Mouse (Mus musculus) thymus, postnatal 25 days (tissue): ENCODE measurements around the gene Ccdc85a.
"Not testable (repeated sequence)": the region's sequence is repeated elsewhere in the genome, so short reads cannot be mapped to it uniquely, and the experiment has no call there.

Source experiments
- DNase-seq: peaks from one replicate; pipeline ENCODE4 v3.0.0; 2022

Gene Ccdc85a

DNA sequence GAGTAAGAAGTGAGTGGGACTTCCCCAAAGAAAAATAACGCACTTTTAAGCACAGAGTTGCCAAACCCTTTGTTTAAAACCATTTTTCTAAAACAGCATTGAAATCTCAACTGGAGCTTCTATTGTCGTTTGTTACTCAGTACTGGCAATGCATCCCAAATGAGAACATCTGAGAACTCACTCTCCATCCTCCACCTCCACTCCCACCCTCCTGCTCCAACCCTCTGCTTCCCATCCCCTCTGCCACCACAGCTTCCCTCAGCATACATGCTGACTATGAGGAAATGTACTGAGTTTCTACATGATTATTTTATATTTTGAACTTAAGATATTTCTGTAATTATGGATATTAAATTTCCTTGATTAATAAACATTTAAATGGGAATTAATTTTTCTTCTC is 168.3 kb downstream of the Ccdc85a start:
- DNase-seq, result no peak

DNA sequence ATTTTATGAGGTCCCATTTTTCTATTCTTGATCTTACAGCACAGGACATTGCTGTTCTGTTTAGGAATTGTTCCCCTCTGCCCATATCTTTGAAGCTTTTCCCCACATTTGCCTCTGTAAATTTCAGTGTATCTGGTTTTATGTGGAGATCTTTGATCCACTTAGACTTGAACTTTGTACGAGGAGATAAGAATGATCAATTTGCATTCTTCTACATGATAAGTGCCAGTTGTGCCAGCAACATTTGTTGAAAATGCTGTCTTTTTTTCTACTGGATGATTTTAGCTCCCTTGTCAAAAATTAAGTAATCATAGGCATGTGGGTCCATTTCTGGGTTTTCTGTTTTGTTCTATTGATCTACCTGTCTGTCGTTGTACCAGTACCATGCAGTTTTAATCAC is 174.2 kb downstream of the Ccdc85a start:
- DNase-seq, result not testable (repeated sequence)

DNA sequence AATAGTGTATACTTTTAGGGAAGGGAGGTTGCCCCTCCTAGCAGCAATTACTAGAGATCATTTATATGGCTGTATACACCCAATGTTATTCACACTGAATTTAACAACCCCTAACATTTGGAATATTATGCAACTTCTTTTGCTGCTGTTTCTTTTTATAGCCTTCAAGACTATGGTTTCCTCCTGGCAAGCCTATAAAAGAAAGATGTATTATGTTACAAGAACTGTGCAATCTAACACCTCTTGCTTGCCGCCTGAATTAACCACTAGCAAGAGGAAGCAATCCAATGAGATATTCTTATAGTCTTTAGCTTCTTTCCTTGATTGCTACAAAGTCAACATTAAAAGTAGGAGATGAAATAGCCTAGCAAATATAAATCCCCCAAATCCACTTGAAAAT is 187.0 kb downstream of the Ccdc85a start:
- DNase-seq, result no peak

DNA sequence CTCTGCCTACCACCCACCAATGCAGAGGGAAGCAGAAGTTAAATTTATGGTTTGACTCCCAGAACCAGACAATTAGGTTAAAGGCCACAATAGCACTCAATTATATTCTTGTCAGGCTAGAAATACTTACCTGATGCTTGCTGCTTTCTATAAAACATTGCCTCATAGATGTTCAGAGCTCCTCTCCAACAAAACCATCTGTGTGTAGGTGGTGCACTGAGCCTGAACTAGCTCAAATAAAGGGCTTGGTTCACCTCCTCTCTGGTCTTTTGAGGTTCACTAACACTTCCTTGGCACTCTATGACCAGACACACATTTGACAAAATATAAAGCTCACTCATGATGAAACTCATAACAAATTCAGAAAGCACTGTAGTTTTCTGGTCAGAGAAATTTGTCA is 208.2 kb downstream of the Ccdc85a start:
- DNase-seq, result no peak

DNA sequence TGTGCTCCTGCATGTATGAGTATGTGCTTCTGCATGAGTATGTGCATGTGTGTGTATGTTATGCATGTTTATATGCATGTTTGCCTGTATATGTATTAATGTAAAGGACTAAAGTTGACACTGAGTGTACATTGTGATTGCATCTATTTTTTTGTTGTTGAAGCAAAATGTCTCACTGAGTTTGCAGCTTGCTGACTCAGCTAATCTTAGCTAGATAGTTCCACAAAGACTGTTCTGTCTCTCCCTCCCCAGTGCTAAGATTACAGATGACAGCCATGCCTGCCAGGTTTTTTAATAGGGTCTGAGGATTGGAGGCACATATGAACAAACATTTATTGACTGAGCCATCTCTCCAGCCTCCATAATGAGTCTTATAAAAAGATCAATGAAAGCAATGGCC is 209.5 kb downstream of the Ccdc85a start:
- DNase-seq, result no peak

DNA sequence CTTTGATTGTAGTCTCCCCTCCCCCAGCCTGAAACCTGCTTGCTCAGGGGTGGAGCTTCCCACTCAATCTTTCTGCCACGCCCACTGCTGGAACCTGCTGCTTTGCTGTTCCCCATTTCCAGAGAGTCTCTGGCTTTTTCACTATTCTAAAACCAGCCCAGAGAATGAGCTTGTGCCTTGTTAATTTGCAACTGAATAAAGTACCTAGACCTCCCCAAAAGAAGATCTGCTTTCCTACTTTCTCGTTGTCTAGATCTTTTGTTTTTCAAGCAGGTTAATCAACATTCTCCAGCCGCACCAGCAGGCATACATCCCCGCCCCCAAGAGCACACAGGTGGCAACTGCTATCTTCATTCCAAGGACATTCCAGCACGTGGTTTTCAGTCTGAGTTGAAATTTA is 212.7 kb downstream of the Ccdc85a start:
- DNase-seq, result not testable (repeated sequence)

DNA sequence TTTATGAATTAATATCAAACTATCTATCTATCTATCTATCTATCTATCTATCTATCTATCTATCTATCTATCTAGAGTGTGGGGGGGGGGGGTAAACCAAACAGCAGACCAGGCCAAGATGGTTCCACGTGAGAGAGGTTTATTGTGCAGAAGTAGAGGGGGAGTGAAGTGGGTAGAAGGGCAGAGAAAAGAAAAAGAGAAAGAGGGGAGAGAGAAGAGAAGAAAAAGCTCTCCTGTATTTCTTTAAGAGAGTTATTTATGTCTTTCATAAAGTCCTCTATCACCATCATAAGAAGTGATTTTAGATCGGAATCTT is 218.2 kb downstream of the Ccdc85a start:
- DNase-seq, result no peak

DNA sequence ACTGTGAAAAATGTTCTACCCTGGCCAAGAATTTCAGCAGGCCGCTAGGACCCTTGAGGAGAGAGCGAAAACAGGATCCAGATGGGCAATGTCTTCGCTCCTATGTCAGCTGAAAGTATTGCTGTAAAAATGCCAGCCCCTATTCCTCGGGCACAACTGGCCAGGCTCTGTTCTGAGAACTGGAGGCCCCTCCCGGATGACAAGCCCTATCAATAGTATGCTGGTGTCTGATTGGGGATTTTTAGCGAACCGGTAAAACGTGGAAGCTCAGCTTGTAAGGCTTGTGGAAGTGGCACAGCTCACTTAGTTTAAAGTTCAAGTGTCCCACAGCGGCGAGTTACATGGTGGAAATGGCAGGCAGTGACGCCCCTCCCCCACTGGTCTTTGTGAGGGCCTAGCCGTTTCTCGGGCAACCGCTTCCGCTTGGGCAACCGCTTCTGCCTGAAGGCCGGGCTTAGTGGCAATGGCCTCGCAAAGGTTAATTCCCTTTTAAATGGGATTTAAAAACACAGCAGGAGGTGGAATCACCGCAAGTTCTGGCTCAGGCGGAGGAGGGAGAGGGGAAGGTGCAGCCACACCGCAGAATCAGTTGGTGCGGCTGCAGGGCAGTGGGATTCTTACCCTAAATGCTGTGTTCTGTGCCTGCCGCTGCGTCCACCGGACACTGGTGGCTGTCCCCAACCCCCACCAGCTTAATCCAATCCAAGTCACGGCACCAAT is 218.8 kb downstream of the Ccdc85a start:
- peak; percentile 65 for DNase-seq

DNA sequence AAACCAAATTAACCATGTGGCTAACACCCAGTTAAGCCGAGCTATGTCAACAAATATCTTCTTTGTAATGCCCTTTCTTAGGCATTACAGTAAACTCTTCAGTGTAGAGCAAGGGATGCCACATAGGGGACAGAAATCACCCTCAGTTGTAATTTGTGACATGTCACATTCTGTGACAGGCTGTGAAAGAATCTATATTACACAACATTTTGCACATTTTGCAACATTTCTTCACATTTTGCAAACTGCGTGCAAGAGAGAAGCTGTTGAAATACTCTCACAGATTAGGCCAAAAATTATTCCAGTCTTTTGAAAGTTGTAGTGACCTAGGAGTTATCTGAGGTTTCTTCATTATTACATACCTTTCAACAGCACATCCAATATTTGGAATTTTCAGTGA is 240.7 kb downstream of the Ccdc85a start:
- no peak for DNase-seq

DNA sequence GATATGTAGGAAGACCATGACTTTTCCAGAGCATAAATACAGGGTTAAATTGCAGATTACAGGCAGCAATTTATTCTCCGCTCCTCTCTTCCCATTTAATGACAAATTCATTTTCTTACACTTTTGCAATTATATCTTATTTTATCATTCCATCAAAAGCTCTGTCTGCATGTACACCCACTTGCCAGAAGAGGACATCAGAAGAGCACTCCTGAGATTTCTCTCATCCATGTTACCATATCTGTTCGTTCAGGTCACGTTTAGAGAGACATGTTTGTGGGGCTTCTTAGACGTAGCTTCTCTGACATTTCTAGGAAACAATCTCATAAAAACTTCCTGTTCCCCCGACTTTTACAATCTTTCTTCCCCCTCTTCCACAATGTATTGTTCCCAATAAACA is 242.2 kb downstream of the Ccdc85a start:
- no peak for DNase-seq

DNA sequence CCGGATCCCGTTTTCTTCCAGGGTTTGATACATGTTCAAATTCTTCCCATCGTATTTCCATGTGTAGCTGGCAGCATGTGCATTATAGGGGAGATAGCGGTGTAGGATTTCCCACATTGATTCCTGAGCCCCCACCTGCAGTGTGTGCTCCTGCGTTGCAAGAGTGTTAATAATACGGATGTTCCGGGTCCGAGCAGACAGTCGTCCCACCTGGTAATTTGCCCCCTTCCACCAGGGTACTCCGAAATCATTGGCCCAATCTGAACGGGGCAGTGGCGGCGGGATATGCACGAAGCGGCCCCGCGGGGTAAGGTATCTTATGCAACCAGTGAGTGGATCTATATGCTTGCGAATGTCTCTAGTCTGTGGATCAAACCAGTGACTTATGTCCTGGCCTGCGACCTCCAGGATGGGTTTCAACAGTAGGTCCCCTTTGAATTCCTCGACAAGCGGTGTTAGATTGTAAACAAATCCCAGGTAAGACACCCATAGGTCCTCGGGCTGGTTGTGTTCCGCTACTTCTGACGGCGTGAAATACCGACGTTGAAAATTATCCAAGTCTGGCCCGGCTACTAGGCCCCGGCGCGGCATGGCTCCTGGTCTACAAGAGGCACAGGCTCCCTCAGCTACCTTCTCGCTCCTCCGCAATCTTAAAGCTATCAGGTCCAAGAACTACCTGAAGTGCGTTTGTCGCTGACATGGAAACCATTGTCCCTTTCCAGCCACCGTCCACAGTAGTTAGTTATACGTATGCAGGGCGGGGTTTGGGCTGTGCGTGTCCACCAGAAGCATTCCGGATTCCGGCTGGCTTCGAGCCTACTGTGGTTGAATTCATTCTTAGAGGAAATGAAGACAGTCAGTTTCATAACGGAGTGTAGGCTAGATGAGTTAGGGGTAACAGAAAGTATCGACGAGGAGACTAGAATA is 244.6 kb downstream of the Ccdc85a start, which contains the start of gene Gm6685:
Gm6685 (minus strand) TSS at position 644 of the 927 bp plus-strand sequence.
- DNase-seq, result not testable (repeated sequence)
